In genomic region chr19:3589547-3589946, GRCm38 (mm10) we compare ENCODE assay signal across 29 mouse cellular contexts. TPM values are rescaled to one million over a fixed set of nuclear protein-coding genes. Genes with fewer than 3 reads are reported as not detected.
DNase-seq lines count a peak whose midpoint lies in the region; ATAC-seq and TF ChIP-seq lines count a peak whose summit lies in the region.
"Had no signal": no experiment of that assay in that cellular context is flagged by ENCODE, and none has a peak within 500 bp of the region (broad histone marks: within the 10 kb centered on the region; RNA-seq: fewer than 3 reads in every experiment).

No protein-coding gene starts in this region.

- peak; percentile 11; the same call in 1 of the 2 replicates for TF ChIP-seq CTCF in liver, postnatal 0 days (IDR thresholded peaks at IDR 0.05; ENCODE audit: low read depth)
- no peak for TF ChIP-seq CTCF in heart, adult 2 months (IDR thresholded peaks at IDR 0.05)

- H3K36me3 ChIP-seq in liver, embryonic 12.5 days: peaks cover 87% of the 10 kb centered on the region
- H3K36me3 ChIP-seq in liver, postnatal 0 days (replicated peaks; ENCODE audit: insufficient read depth, low read length): peaks cover 71% of the 10 kb centered on the region
- no peaks in the 10 kb centered on the region for H3K36me3 ChIP-seq in heart, adult 2 months (ENCODE audit: control insufficient read depth, insufficient read depth, low read length)
- H3K36me3 ChIP-seq: hindbrain, embryonic 15.5 days had no signal

- H3K27me3 ChIP-seq in liver, embryonic 12.5 days (replicated peaks): no peaks in the 10 kb centered on the region
- no peaks in the 10 kb centered on the region for H3K27me3 ChIP-seq in liver, postnatal 0 days (ENCODE audit: insufficient read depth, low read length)
- H3K27me3 ChIP-seq in heart, adult 2 months (ENCODE audit: control insufficient read depth, insufficient read depth, low read length): no peaks in the 10 kb centered on the region
- H3K27me3 ChIP-seq: CH12.LX; heart, embryonic 13.5 days; hindbrain, embryonic 15.5 days; midbrain, embryonic 12.5 days; neural tube, embryonic 13.5 days; Patski had no signal

- peaks cover 26% of the 10 kb centered on the region for H3K4me1 ChIP-seq in liver, embryonic 12.5 days
- no peaks in the 10 kb centered on the region for H3K4me1 ChIP-seq in liver, postnatal 0 days (ENCODE audit: insufficient read depth)
- no peaks in the 10 kb centered on the region for H3K4me1 ChIP-seq in heart, adult 2 months (ENCODE audit: control insufficient read depth, insufficient read depth, low read length)
- H3K4me1 ChIP-seq: forebrain, embryonic 10.5 days; hindbrain, embryonic 10.5 days; hindbrain, embryonic 15.5 days; midbrain, embryonic 12.5 days; neural tube, embryonic 13.5 days had no signal

- peak overlapping the region; percentile 71 for H3K27ac ChIP-seq in liver, embryonic 12.5 days
- H3K27ac ChIP-seq in liver, postnatal 0 days (ENCODE audit: low read depth): no peak overlapping the region
- no peak overlapping the region for H3K27ac ChIP-seq in heart, adult 2 months
- H3K27ac ChIP-seq: forebrain, embryonic 10.5 days; heart, embryonic 13.5 days; hindbrain, embryonic 10.5 days; hindbrain, embryonic 15.5 days; layer of hippocampus, adult 2 months; midbrain, embryonic 12.5 days; neural tube, embryonic 13.5 days had no signal

- no peaks in the 10 kb centered on the region for H3K79me2 ChIP-seq in heart, adult 2 months (replicated peaks; ENCODE audit: control insufficient read depth, insufficient read depth, low read length)

- H3K4me2 ChIP-seq in liver, embryonic 12.5 days: peak overlapping the region; percentile 40
- H3K4me2 ChIP-seq in liver, postnatal 0 days (ENCODE audit: low read depth, low read length): no peak overlapping the region
- H3K4me2 ChIP-seq: heart, embryonic 13.5 days; hindbrain, embryonic 15.5 days; lung, embryonic 14.5 days; midbrain, embryonic 12.5 days; neural tube, embryonic 13.5 days had no signal

- intact Hi-C loops in heart, postnatal 10 days (cut with DNase I): loop anchor here (10.0 kb wide), 1 partner anchor 195 kb away; no protein-coding TSS in a partner anchor
- intact Hi-C loops in heart, adult 2 months (cut with DNase I): no loop called here

- no peaks in the 10 kb centered on the region for H3K9me3 ChIP-seq in liver, embryonic 12.5 days (replicated peaks)
- no peaks in the 10 kb centered on the region for H3K9me3 ChIP-seq in liver, postnatal 0 days (ENCODE audit: low read length)
- H3K9me3 ChIP-seq: forebrain, embryonic 10.5 days; heart, embryonic 13.5 days; hindbrain, embryonic 10.5 days; hindbrain, embryonic 15.5 days; midbrain, embryonic 12.5 days; neural tube, embryonic 13.5 days had no signal

- TF ChIP-seq EP300 in liver, postnatal 0 days (IDR thresholded peaks at IDR 0.05; ENCODE audit: low read depth): peak; percentile 60; the same call in 1 of the 2 replicates
- TF ChIP-seq EP300 in heart, adult 2 months (IDR thresholded peaks at IDR 0.05; ENCODE audit: insufficient read depth, low read depth, low read length): no peak

- peak; percentile 26; the same call in 1 of the 2 replicates for ATAC-seq in common myeloid progenitor, adult 5-6 weeks (replicated peaks; ENCODE audit: low read depth, poor library complexity, severe bottlenecking)
- peak; percentile 89 for ATAC-seq in liver, embryonic 12.5 days
- peak; percentile 66 for ATAC-seq in liver, postnatal 0 days
- ATAC-seq: forebrain, embryonic 16.5 days; inflammation-experienced regulatory T-cells, adult 6 months; Patski had no signal

- H3K9ac ChIP-seq in liver, embryonic 12.5 days: no peak overlapping the region; the same call in 1 of the 2 replicates
- no peak overlapping the region for H3K9ac ChIP-seq in liver, postnatal 0 days (replicated peaks)
- no peak overlapping the region for H3K9ac ChIP-seq in heart, adult 2 months (ENCODE audit: low read depth, low read length)
- H3K9ac ChIP-seq: heart, embryonic 13.5 days; hindbrain, embryonic 15.5 days; lung, embryonic 14.5 days; midbrain, embryonic 12.5 days; neural tube, embryonic 13.5 days had no signal

- no peak for TF ChIP-seq POLR2A in heart, adult 2 months (IDR thresholded peaks at IDR 0.05; ENCODE audit: insufficient read depth, low read depth, low read length)

- 16% methylated on average over 5 of the region's 5 CpGs for WGBS in liver, embryonic 12.5 days (ENCODE audit: insufficient replicate concordance)
- 55% methylated on average over 5 of the region's 5 CpGs for WGBS in liver, postnatal 0 days (ENCODE audit: insufficient replicate concordance)
- 57% methylated on average over 5 of the region's 5 CpGs for WGBS in heart, adult 2 months

- peak; percentile 87 for DNase-seq in heart, adult 11 months
- DNase-seq in heart, postnatal 10 days: no peak
- no peak for DNase-seq in liver, postnatal 0 days
- no peak for DNase-seq in adrenal gland, adult (ENCODE audit: inconsistent age in 2 of 2, low spot score in 1 of 2)
- no peak for DNase-seq in kidney, postnatal 4 days
- no peak for DNase-seq in heart, adult 2 months
- DNase-seq: adrenal gland, postnatal 14 days; cerebellum, adult 2 months; cerebellum, postnatal 14 days; heart, postnatal 14 days; kidney, adult 11 months; kidney, postnatal 25 days; lung, embryonic 14.5 days; lung, postnatal 14 days; thymus, adult 18-20 months; thymus, postnatal 25 days had no signal

- H3K4me3 ChIP-seq in liver, embryonic 12.5 days: no peak overlapping the region
- no peak overlapping the region for H3K4me3 ChIP-seq in liver, postnatal 0 days (ENCODE audit: low read depth, low read length)
- no peak overlapping the region for H3K4me3 ChIP-seq in heart, adult 2 months
- H3K4me3 ChIP-seq: forebrain, embryonic 10.5 days; heart, embryonic 13.5 days; hindbrain, embryonic 10.5 days; hindbrain, embryonic 15.5 days; layer of hippocampus, adult 2 months; midbrain, embryonic 12.5 days; neural tube, embryonic 13.5 days had no signal

RNA-seq across cellular contexts. Expression of gene Ppp6r3, which starts 14.0 kb away (rescaled TPM):
- total RNA-seq in heart, postnatal 10 days (2021): 100 to 1,000 TPM in 1 of 2 experiments, 10 to 100 TPM in 1; 98.3 to 102 TPM
- total RNA-seq in common myeloid progenitor, adult 5-6 weeks (2017): 92.6 and 111 TPM in 2 replicates
- 35.8 and 37.3 TPM in 2 replicates for polyA plus RNA-seq in liver, embryonic 12.5 days (2016; fragmentation: Nextera tagmentation; extraction: Ambion mirVana)
- 14.5 and 16.4 TPM in 2 replicates for polyA plus RNA-seq in liver, postnatal 0 days (2015; fragmentation: Nextera tagmentation; extraction: Ambion mirVana)
- total RNA-seq in heart, adult 2 months (2021): 10 to 100 TPM; 72.9 to 79.3 TPM
- polyA plus RNA-seq in heart, adult 2 months (2012; rRNA removed): 45.8 and 63.4 TPM in 2 replicates

Comparison
In these comparisons a context has a peak if more than half of its experiments do, and no peak if none do; other contexts are left out.
1. ATAC-seq: peak in every context shown above with its lines; median percentile 89 in liver, embryonic 12.5 days; 66 in liver, postnatal 0 days; 26 in common myeloid progenitor, adult 5-6 weeks.